Mouse (Mus musculus): Measurements from ENCODE around the gene Unc5c. TPM values are rescaled to one million over a fixed set of nuclear protein-coding genes. Genes with fewer than 3 reads are reported as not detected.

The Unc5c gene
- total and polyA plus RNA-seq, 2 experiments from 2014 or later, result 0.29 to 2.4 TPM

- ATAC-seq (ENCODE audit: insufficient read depth, low read depth), result no peak
Measured at GRCm38 (mm10) chr3:141782553-141782952, 317.5 kb downstream of the Unc5c start.

GRCm38 (mm10) chr3:141791026-141791780 is 326.2 kb downstream of the Unc5c start:
- Histone ChIP-seq H3K36me3 (replicated peaks; ENCODE audit: control insufficient read depth, insufficient read depth, low read length) (no peaks in the 10 kb centered on the region), H3K9me3 (replicated peaks; ENCODE audit: control insufficient read depth, low read length) (no peaks in the 10 kb centered on the region), H3K27ac (ENCODE audit: low read depth) (no peak overlapping the region), H3K9ac (replicated peaks; ENCODE audit: low read depth, low read length) (no peak overlapping the region), H3K4me1 (ENCODE audit: control insufficient read depth, insufficient read depth) (no peaks in the 10 kb centered on the region), H3K4me3 (ENCODE audit: low read depth, low read length) (no peak overlapping the region), H3K4me2 (ENCODE audit: low read depth, low read length) (no peak overlapping the region), H3K27me3 (ENCODE audit: control insufficient read depth, insufficient read depth, low read length) (no peaks in the 10 kb centered on the region)
- ATAC-seq (ENCODE audit: insufficient read depth, low read depth) (no peak), DNase-seq (ENCODE audit: low spot score) (no peak)
- TF ChIP-seq CTCF (IDR thresholded peaks at IDR 0.05; ENCODE audit: low read depth), result no peak
- TF ChIP-seq EP300 (IDR thresholded peaks at IDR 0.05; ENCODE audit: low read depth), result no peak
- WGBS, result 70% methylated on average over 8 of the region's 8 CpGs

More at GRCm38 (mm10) chr3:141782553-141782952, 317.5 kb downstream of the Unc5c start:
- H3K4me2 ChIP-seq (ENCODE audit: low read depth, low read length), result no peak overlapping the region
- H3K4me3 ChIP-seq (ENCODE audit: low read depth, low read length), result no peak overlapping the region
- no peak overlapping the region for H3K9ac ChIP-seq (replicated peaks; ENCODE audit: low read depth, low read length)
- H3K27me3 ChIP-seq (ENCODE audit: control insufficient read depth, insufficient read depth, low read length), result no peaks in the 10 kb centered on the region
- no peaks in the 10 kb centered on the region for H3K9me3 ChIP-seq (replicated peaks; ENCODE audit: control insufficient read depth, low read length)
- H3K27ac ChIP-seq (ENCODE audit: low read depth), result no peak overlapping the region
- TF ChIP-seq EP300 (IDR thresholded peaks at IDR 0.05; ENCODE audit: low read depth) (no peak), CTCF (IDR thresholded peaks at IDR 0.05; ENCODE audit: low read depth) (no peak)
- 76% methylated on average over 4 of the region's 4 CpGs for WGBS
- no peaks in the 10 kb centered on the region for H3K4me1 ChIP-seq (ENCODE audit: control insufficient read depth, insufficient read depth)
- DNase-seq (ENCODE audit: low spot score), result no peak
- H3K36me3 ChIP-seq (replicated peaks; ENCODE audit: control insufficient read depth, insufficient read depth, low read length), result no peaks in the 10 kb centered on the region

GRCm38 (mm10) chr3:141792106-141792505 is 327.1 kb downstream of the Unc5c start:
- no peak overlapping the region for H3K4me3 ChIP-seq (ENCODE audit: low read depth, low read length)
- no peak for ATAC-seq (ENCODE audit: insufficient read depth, low read depth)
- WGBS, result 73% methylated on average over 1 of the region's 1 CpGs
- no peaks in the 10 kb centered on the region for H3K36me3 ChIP-seq (replicated peaks; ENCODE audit: control insufficient read depth, insufficient read depth, low read length)
- DNase-seq (ENCODE audit: low spot score), result no peak
- no peak overlapping the region for H3K4me2 ChIP-seq (ENCODE audit: low read depth, low read length)
- H3K9me3 ChIP-seq (replicated peaks; ENCODE audit: control insufficient read depth, low read length), result no peaks in the 10 kb centered on the region
- H3K27ac ChIP-seq (ENCODE audit: low read depth), result no peak overlapping the region
- H3K9ac ChIP-seq (replicated peaks; ENCODE audit: low read depth, low read length), result no peak overlapping the region
- no peaks in the 10 kb centered on the region for H3K27me3 ChIP-seq (ENCODE audit: control insufficient read depth, insufficient read depth, low read length)
- TF ChIP-seq CTCF (IDR thresholded peaks at IDR 0.05; ENCODE audit: low read depth) (no peak), EP300 (IDR thresholded peaks at IDR 0.05; ENCODE audit: low read depth) (no peak)
- H3K4me1 ChIP-seq (ENCODE audit: control insufficient read depth, insufficient read depth), result no peaks in the 10 kb centered on the region

GRCm38 (mm10) chr3:141793755-141794154 is 328.7 kb downstream of the Unc5c start:
- Histone ChIP-seq H3K4me3 (ENCODE audit: low read depth, low read length) (no peak overlapping the region), H3K27ac (ENCODE audit: low read depth) (no peak overlapping the region), H3K4me1 (ENCODE audit: control insufficient read depth, insufficient read depth) (no peaks in the 10 kb centered on the region), H3K9me3 (replicated peaks; ENCODE audit: control insufficient read depth, low read length) (no peaks in the 10 kb centered on the region), H3K4me2 (ENCODE audit: low read depth, low read length) (no peak overlapping the region), H3K27me3 (ENCODE audit: control insufficient read depth, insufficient read depth, low read length) (no peaks in the 10 kb centered on the region), H3K9ac (replicated peaks; ENCODE audit: low read depth, low read length) (no peak overlapping the region), H3K36me3 (replicated peaks; ENCODE audit: control insufficient read depth, insufficient read depth, low read length) (no peaks in the 10 kb centered on the region)
- TF ChIP-seq EP300 (IDR thresholded peaks at IDR 0.05; ENCODE audit: low read depth) (no peak), CTCF (IDR thresholded peaks at IDR 0.05; ENCODE audit: low read depth) (no peak)
- no peak for DNase-seq (ENCODE audit: low spot score)
- 73% methylated on average over 2 of the region's 2 CpGs for WGBS
- no peak for ATAC-seq (ENCODE audit: insufficient read depth, low read depth)

- no peak for ATAC-seq (ENCODE audit: insufficient read depth, low read depth)
- no peak for TF ChIP-seq CTCF (IDR thresholded peaks at IDR 0.05; ENCODE audit: low read depth)
- TF ChIP-seq EP300 (IDR thresholded peaks at IDR 0.05; ENCODE audit: low read depth), result no peak
- 65% methylated on average over 3 of the region's 3 CpGs for WGBS
- H3K9ac ChIP-seq (replicated peaks; ENCODE audit: low read depth, low read length), result no peak overlapping the region
- no peaks in the 10 kb centered on the region for H3K27me3 ChIP-seq (ENCODE audit: control insufficient read depth, insufficient read depth, low read length)
- H3K27ac ChIP-seq (ENCODE audit: low read depth), result no peak overlapping the region
- no peak for DNase-seq (ENCODE audit: low spot score)
- H3K36me3 ChIP-seq (replicated peaks; ENCODE audit: control insufficient read depth, insufficient read depth, low read length), result no peaks in the 10 kb centered on the region
- H3K4me1 ChIP-seq (ENCODE audit: control insufficient read depth, insufficient read depth), result no peaks in the 10 kb centered on the region
- no peak overlapping the region for H3K4me3 ChIP-seq (ENCODE audit: low read depth, low read length)
- no peaks in the 10 kb centered on the region for H3K9me3 ChIP-seq (replicated peaks; ENCODE audit: control insufficient read depth, low read length)
- no peak overlapping the region for H3K4me2 ChIP-seq (ENCODE audit: low read depth, low read length)
Measured at GRCm38 (mm10) chr3:141794371-141794770, 329.4 kb downstream of the Unc5c start.

DNA sequence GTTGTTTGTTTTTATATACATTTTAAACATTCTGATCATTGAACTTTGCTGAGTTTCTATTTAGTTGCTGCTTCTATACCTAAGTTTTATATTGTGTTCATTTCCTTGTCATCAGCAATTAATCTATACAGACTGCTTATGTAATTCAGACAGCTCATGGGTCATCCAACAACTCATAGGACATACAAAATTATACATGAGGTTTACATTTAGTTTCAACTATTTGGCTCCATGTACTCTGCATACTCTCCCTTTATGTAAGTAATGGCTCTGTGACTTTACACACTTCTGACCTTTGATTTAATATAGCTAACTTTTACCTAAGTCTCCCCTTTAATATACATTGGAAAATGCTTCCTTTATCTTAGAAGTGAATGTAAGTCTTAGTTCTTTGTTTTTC is 332.4 kb downstream of the Unc5c start:
- H3K9me3 ChIP-seq (replicated peaks; ENCODE audit: control insufficient read depth, low read length), result no peaks in the 10 kb centered on the region
- H3K4me2 ChIP-seq (ENCODE audit: low read depth, low read length), result no peak overlapping the region
- ATAC-seq (ENCODE audit: insufficient read depth, low read depth) (no peak), DNase-seq (ENCODE audit: low spot score) (no peak)
- no peak overlapping the region for H3K4me3 ChIP-seq (ENCODE audit: low read depth, low read length)
- H3K4me1 ChIP-seq (ENCODE audit: control insufficient read depth, insufficient read depth), result no peaks in the 10 kb centered on the region
- no peaks in the 10 kb centered on the region for H3K27me3 ChIP-seq (ENCODE audit: control insufficient read depth, insufficient read depth, low read length)
- no peak overlapping the region for H3K9ac ChIP-seq (replicated peaks; ENCODE audit: low read depth, low read length)
- no peaks in the 10 kb centered on the region for H3K36me3 ChIP-seq (replicated peaks; ENCODE audit: control insufficient read depth, insufficient read depth, low read length)
- TF ChIP-seq CTCF (IDR thresholded peaks at IDR 0.05; ENCODE audit: low read depth) (no peak), EP300 (IDR thresholded peaks at IDR 0.05; ENCODE audit: low read depth) (no peak)
- H3K27ac ChIP-seq (ENCODE audit: low read depth), result no peak overlapping the region
